Mouse (Mus musculus) adrenal gland, postnatal 36 days (tissue): ENCODE data around the gene Det1. TPM values are rescaled to one million over a fixed set of nuclear protein-coding genes. Genes with fewer than 3 reads are reported as not detected.

Source experiments
- DNase-seq, 2 experiments: peaks; one replicate each; pipeline ENCODE4 v3.0.0; 2021; ENCODE audit warnings: mixed read lengths in 1 of 2
- long read RNA-seq, 2 experiments: library from polyadenylated mRNA; stranded (forward); transcript quantifications; one replicate each; pipeline ENCODE4 v2.0.0; 2021; ENCODE audit warnings: borderline sequencing depth in 2 of 2
- total RNA-seq, 2 experiments: library from RNA; stranded (reverse); gene quantifications; 2 replicates each; pipeline ENCODE4 v1.2.3; 2021

The Det1 gene
- 10 to 100 TPM; 11.5 to 15.5 TPM for total RNA-seq
- long read RNA-seq, experiment 1, transcript Det1-201 (5 exons, 2,269 nt): major isoform, 27 of 34 reads
- long read RNA-seq, experiment 1, partial matches to known transcripts: 3 of 34 reads
- long read RNA-seq, experiment 1, other reads (novel, unspliced or antisense): 4 of 34 reads
- long read RNA-seq, experiment 2, transcript Det1-201 (5 exons, 2,269 nt): major isoform, 11 of 11 reads
- long read RNA-seq, experiment 2, partial matches to known transcripts: 0 of 11 reads
- long read RNA-seq, experiment 2, other reads (novel, unspliced or antisense): 0 of 11 reads

DNA sequence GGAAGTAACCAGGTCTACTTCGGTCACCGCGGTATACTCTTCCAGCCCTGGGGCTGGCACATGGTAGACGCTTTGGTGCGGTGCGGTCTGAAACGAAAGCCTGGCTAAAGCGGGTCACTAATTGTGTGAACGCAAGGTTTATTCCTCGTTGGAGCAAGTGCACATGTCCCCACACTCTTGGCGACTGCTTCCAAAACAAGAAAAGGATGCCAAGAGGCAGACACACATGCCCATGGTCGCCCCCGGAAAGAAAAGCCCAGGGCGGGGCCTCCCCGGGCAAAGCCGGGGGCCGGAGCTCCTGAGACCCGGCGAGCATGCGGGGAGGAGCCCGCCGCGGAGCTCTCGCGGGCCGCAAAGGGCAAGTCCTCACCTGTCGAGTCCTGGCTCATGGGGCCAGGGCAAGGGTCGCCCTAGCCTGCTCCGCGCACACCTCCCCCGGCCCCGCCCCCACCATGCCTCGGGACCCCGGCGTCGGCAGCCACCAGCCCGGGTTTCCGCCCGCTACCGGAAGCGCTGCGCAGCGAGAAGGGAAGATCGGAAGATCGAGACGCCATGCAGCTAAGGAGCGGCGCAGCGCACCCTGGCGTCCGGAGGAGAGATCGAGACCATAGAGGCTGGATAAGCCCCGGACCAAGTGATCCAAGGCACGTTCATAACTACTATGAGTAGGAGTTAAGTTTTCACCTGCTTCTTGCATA lies at the start of gene Det1:
Gene Det1 (minus strand): TSS at position 527 of the 698 bp plus-strand sequence.
- peak; percentile 94 to 97 for DNase-seq

DNA sequence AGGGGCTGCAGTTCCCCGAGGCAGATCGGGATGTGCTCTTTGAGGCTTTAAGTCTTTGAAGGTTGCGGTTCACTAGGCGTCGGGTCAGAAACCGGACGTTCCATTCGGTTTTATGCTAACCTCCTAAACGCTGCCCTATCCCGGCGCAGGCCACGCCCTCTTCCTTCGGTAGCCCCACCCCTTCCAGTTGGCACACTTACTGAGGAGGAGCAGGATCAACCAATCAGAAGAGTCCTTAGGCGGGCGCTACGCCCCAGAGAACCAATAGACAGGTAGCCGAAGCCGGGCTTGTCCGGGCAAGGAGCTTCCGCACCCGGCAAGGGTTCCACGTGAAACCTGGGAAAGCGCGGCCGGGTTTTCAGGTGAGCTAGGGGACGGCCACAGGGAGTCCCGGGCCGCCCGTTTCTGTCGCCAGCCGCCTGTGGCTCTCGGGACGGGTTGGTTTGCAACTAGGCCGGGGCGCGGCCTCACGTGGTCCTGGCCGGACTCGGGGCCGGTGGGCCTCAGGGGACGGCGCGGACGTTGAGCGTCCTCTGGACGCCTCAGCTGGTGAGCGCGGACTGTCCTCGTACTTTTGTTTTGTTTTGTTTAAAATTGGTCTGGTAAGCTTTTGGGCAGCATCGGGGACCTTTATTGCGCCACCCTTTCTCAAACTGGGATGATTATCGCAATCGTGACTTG lies 48.7 kb upstream of the Det1 start, which contains the start of gene Aen:
Gene Aen (plus strand): TSS at position 202 of the 681 bp plus-strand sequence.
- peak; percentile 99 for DNase-seq

- no peak for DNase-seq
Measured at GRCm38 (mm10) chr7:78895021-78895652, 48.1 kb upstream of the Det1 start.

- no peak for DNase-seq
Measured at GRCm38 (mm10) chr7:78893917-78894316, 46.9 kb upstream of the Det1 start.

GRCm38 (mm10) chr7:78890641-78891040 lies 43.6 kb upstream of the Det1 start:
- DNase-seq: peak; percentile 90 to 91

GRCm38 (mm10) chr7:78887431-78887842 lies 40.4 kb upstream of the Det1 start:
- no peak for DNase-seq

GRCm38 (mm10) chr7:78886496-78886895 lies 39.4 kb upstream of the Det1 start:
- DNase-seq: no peak

GRCm38 (mm10) chr7:78885404-78885803 lies 38.3 kb upstream of the Det1 start:
- no peak for DNase-seq

GRCm38 (mm10) chr7:78884139-78884538 lies 37.1 kb upstream of the Det1 start:
- DNase-seq: no peak

DNA sequence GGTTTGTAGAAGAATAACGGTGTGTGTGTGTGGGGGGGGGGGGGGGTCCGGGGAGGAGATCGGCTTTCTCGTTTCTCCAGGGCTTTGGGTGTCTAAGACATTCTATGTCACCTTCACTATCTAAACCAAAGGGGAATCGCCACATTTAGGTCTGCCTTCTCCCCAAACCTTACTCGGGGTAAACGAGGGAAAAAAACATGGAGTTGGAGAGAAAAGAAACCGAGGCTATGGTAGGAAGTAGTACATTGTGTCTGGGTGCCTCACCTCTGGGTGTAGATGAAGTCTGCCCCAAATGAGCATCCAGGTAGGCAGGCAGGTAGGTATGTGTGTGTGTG lies 36.6 kb upstream of the Det1 start:
- DNase-seq: no peak

GRCm38 (mm10) chr7:78883016-78883725 lies 36.1 kb upstream of the Det1 start:
- DNase-seq: peak in 1 of 2 experiments; percentile 28

- DNase-seq: peak; percentile 30 to 46
Measured at GRCm38 (mm10) chr7:78882469-78882837, 35.4 kb upstream of the Det1 start.

GRCm38 (mm10) chr7:78881607-78882468 lies 34.8 kb upstream of the Det1 start:
- DNase-seq: no peak

DNA sequence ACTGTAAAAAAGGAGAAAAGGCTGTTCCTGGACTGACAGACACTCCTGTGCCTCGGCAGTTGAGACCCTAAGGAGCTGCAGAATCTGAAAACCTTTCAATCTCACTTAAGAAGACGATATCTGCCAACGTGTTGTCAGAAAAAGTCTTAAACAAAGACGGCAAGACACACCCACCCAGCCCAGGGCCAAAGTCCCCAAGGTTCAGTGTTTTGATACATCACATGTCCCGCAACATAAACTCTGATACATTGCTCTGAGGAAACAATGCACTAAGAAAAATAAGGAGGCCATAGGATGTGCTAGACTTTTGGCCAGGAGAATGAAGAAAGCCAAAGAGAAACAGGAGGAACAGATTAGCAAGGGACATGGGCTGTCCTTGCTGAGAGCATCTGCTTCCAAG lies 25.8 kb upstream of the Det1 start:
- no peak for DNase-seq

DNA sequence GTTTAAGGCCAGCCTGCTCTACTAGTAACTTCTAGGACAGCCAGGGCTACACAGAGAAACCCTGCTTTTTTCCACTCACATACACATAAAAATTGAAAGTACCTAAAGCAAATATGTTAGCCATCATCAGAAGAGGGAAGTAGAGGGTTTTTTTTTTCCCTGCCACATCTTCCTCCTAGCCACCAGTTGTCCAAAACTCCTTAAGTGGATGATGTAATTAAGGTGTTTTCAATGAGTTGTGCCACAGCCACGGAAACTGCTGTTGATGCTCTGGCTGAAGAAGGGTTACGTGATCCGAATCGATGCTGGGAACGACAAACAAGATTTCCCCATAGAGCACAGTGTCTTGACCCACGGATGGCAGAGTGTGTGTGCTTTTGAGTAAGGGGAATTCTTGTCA lies 25.3 kb upstream of the Det1 start:
- DNase-seq: no peak

DNA sequence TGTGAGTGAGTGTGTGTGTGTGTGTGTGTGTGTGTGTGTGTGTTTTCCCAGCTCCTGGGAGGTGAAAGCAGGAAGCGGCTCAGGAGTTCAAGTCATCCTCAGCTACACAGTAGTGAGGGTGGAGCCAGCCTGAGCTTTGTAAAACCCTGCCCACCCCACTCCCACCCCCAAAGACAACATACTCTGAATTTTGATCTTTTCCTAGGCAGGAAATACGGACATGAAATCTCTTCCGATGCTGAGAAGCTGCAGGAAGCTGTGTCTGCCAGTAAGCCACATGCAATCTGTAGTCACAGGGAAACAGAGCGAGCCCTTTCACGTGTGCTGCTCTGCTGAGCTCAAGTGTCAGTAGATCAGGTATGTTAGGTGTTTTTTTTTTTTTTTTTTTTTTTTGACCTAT lies 21.7 kb upstream of the Det1 start:
- no peak for DNase-seq

DNA sequence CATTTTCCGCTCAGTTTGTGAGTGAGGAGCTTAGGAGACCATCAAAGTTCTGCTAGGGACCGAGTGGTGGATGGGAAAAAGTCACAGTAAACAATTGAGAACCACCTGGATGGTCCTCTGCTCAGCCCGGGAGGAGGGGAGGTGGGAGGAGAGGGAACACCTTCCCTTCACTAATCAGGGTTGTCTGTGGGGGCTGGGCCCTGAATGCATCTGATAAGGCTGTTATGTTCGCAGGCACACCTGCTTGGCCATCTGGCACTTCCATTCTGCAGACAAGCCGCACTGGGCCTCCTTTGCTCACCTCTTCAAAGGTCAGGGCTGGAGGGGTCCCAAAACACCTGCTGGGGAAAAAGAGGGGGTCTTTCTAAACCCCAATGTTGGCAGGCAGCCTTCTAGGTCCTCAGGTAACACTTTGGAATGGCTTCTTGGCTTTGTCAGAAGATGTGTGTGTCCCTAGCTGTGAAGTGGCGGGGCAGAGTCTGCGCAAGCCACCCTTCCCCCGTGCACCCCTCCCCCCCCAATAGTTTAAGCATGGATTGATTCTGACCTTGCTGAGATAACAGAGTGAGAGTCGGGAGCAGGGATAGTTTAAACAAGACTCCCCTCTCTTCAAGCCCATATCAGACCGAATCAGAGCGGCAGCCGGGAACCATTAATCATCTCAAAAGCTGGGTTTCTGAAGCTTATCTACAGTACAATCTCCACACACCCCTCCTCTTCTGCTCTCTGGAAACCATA lies 18.3 kb upstream of the Det1 start:
- DNase-seq: no peak

GRCm38 (mm10) chr7:78864446-78864802 lies 17.4 kb upstream of the Det1 start:
- DNase-seq: no peak

DNA sequence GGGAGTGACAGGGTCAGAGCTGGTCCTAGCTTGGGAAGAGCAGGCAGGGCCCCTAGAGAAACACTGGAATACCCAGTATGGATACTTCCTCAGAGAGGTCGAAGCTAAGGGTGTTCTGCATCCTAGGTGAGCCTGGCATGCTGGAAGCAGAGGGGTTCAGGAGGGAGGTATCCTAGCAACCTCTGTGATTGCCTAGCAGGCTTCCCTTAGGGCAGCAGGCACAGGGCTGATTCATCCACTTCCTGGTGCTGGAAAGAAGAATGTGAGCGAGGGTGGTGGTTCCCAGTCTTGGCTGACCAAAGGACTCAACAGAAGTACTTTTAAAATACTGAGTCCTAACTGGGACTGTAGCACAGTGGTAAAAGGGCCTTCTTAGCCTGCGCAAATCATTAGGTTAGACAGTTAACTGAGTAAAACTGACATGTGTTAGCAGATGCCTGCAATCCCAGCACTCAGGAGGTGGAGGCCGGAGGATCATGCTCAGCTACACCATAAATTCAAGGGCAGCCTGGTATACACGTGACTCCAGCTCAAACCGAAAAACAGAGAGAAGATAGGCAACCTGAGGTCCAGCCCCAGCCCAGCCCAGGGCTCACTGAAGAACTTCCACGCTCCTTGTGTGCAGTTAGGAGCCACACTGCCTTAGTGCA lies 16.9 kb upstream of the Det1 start:
- DNase-seq: no peak
